Mouse (Mus musculus) intestine, postnatal 0 days (tissue): ENCODE measurements around the gene Phactr4. TPM values are rescaled to one million over a fixed set of nuclear protein-coding genes. Genes with fewer than 3 reads are reported as not detected.
A peak's percentile ranks its signal among the peaks of the same experiment; 100 is the strongest.

Experiments used
- ATAC-seq: fragments of 200-750 bp; cut with Nextera tagmentation; 2 replicates; pipeline ENCODE4 v1.8.0; 2017; ENCODE audit warnings: mild to moderate bottlenecking, moderate TSS enrichment, moderate library complexity
- H3K27ac ChIP-seq: fragments of 300-500 bp; sonication (generic); 2 replicates; pipeline ENCODE4 v1.5.1; 2014; ENCODE audit warnings: mild to moderate bottlenecking, low read depth, low read length, moderate library complexity
- H3K27me3 ChIP-seq: fragments of 300-500 bp; sonication (generic); replicated peaks from 2 replicates; pipeline ENCODE4 v1.6.1; 2014; ENCODE audit warnings: low read length, mixed read lengths; ENCODE audit not compliant: control insufficient read depth, insufficient read depth
- H3K36me3 ChIP-seq: fragments of 300-500 bp; sonication (generic); 2 replicates; pipeline ENCODE4 v1.6.1; 2014; ENCODE audit warnings: mild to moderate bottlenecking, moderate library complexity; ENCODE audit not compliant: control insufficient read depth, insufficient read depth
- H3K4me1 ChIP-seq: fragments of 300-500 bp; sonication (generic); replicated peaks from 2 replicates; pipeline ENCODE4 v1.6.1; 2014; ENCODE audit warnings: antibody characterized with exemption, low read length, mixed read lengths; ENCODE audit not compliant: control insufficient read depth, insufficient read depth
- H3K4me2 ChIP-seq: fragments of 300-500 bp; sonication (generic); replicated peaks from 2 replicates; pipeline ENCODE4 v1.6.1; 2014; ENCODE audit warnings: low read depth, mild to moderate bottlenecking, moderate library complexity
- H3K4me3 ChIP-seq: fragments of 300-500 bp; sonication (generic); 2 replicates; pipeline ENCODE4 v1.5.1; 2014; ENCODE audit warnings: low read depth, low read length
- H3K9ac ChIP-seq: fragments of 300-500 bp; sonication (generic); 2 replicates; pipeline ENCODE4 v1.6.1; 2014; ENCODE audit warnings: mild to moderate bottlenecking, low read depth, low read length
- H3K9me3 ChIP-seq: fragments of 300-500 bp; sonication (generic); 2 replicates; pipeline ENCODE4 v1.6.1; 2016; ENCODE audit warnings: mixed run types; ENCODE audit not compliant: control insufficient read depth
- CTCF ChIP-seq: sonication (generic); IDR thresholded peaks from 2 replicates; pipeline ENCODE4 v1.5.1; 2016; ENCODE audit warnings: low read depth, mild to moderate bottlenecking, control low read depth, antibody characterized with exemption, moderate library complexity
- WGBS: fragments of 180-500 bp; shearing (Covaris S2); extraction: QIAGEN DNeasy Blood & Tissue Kit; methylation state at CpG from one replicate; pipeline ENCODE4 v1.1.7; 2014; 5-methylcytosine and 5-hydroxymethylcytosine counted together
- polyA plus RNA-seq: library from polyadenylated mRNA; unstranded; fragments of >200 nt; fragmentation: Nextera tagmentation; extraction: Ambion mirVana; gene quantifications from 2 replicates; pipeline ENCODE4 v1.2.1, GENCODE M21; 2015

Gene Phactr4
- 16.7 and 17.5 TPM in 2 replicates for polyA plus RNA-seq

DNA sequence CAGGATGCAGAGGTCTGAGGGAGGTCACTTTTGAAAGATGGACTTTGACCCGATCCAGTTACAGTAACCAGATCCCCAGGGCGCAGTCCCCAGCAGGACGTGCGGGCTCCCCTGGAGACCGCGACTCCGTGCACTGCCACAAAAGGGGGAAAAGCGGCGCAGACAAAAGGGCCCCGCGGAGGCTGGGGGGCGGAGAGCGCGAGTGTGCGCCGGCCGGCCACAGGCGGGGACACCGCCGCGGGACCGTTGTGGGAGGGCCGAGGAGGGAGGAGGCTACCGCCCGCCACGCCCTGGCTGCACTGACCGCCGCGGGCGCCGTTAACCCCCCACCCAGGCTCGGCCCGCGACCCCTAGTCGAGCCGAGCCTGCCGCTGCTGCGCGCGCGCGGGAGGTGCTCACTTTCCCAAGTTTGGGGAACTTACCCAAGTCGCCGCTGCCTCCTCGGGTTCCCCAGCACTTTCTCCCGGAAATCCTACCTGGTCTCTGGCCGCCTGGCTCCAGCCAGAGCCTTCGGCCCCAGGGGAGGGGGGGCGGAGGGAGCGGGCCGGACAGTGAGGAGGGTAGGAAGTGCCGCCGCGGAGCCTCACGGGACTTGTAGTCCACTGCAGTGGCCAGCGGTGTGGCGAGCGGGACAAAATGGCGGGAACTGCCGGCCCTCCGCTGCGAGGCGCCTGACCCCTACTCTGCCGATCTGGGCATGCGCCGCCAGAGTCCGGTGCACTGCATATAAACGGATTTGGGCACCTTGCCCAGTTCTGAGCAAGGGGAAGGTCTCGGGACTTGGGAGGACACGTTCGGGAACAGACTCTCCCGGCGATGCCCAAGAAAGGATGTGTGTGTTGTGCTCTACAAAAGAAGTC, at the start of gene Phactr4:
Phactr4 (minus strand) TSS at position 567 of the 860 bp plus-strand sequence.
- Histone ChIP-seq H3K4me2 (peak within 1 kb of the TSS; percentile 75), H3K9ac (peak within 1 kb of the TSS; percentile 97), H3K27me3 (no peaks in the 10 kb centered on the region), H3K36me3 (no peaks in the 10 kb centered on the region), H3K27ac (peak within 1 kb of the TSS; percentile 100), H3K4me3 (peak within 1 kb of the TSS; percentile 93), H3K4me1 (0 out of 2 replicates have a peak, but pooled peaks cover 3% of the 10 kb centered on the region), H3K9me3 (no peaks in the 10 kb centered on the region)
- no peak for TF ChIP-seq CTCF
- ATAC-seq = peak; percentile 93
- under 1% methylated on average over 70 of the region's 73 CpGs for WGBS

DNA sequence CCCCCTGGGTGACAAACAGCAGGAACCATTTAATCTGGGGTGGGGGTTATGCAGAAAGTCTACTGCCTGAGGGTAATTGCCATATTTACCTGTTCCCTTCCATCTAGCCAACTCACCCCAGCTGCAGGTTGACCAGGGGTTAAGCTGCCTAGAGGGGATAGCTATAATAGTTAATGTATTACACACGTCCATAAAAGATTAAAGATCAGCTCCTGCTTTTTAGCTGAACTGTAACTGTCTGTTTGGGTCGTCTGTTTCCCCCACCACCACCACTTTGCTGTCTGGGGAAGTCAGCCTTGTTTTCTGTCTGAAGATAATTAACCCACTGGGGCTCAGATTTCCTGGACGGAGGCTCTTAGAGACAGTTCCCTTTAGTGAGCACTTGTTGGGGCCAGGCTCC, 47.6 kb upstream of the Phactr4 start:
- Histone ChIP-seq H3K27me3 (no peaks in the 10 kb centered on the region), H3K27ac (peak overlapping the region; percentile 2; the same call in 1 of the 2 replicates), H3K4me3 (no peak overlapping the region), H3K9me3 (no peaks in the 10 kb centered on the region), H3K36me3 (no peaks in the 10 kb centered on the region), H3K4me1 (no peaks in the 10 kb centered on the region; the same call in 1 of the 2 replicates), H3K9ac (no peak overlapping the region), H3K4me2 (peak overlapping the region; percentile 10)
- 8% methylated on average over 3 of the region's 3 CpGs for WGBS
- peak; percentile 41 for ATAC-seq
- TF ChIP-seq CTCF = no peak

DNA sequence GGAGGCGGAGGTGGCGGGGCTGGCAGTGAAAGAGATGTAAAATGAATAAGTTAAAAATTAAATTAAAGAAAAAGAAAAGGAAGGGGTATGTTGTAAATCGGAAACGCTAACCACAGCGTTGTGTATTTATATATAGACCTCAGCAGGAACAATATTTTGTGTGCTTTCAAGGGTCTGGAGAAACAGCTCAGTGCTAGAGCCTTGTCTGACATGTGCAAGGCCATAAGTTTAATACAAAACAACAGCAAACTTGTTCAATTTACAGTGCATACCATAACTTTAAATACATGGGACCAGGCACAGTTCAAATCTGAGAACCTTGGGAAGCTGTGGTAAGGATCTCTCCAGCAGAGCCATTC, 41.9 kb upstream of the Phactr4 start:
- Histone ChIP-seq H3K27me3 (no peaks in the 10 kb centered on the region), H3K9ac (no peak overlapping the region), H3K27ac (no peak overlapping the region), H3K4me1 (no peaks in the 10 kb centered on the region), H3K36me3 (peaks cover 14% of the 10 kb centered on the region; the same call in 1 of the 2 replicates), H3K9me3 (no peaks in the 10 kb centered on the region), H3K4me2 (peak overlapping the region; percentile 79), H3K4me3 (peak overlapping the region; percentile 65)
- 0 out of 2 replicates have a peak, but pooled peaks have one; percentile 4 for ATAC-seq
- WGBS = 0% methylated on average over 5 of the region's 5 CpGs
- TF ChIP-seq CTCF = no peak

DNA sequence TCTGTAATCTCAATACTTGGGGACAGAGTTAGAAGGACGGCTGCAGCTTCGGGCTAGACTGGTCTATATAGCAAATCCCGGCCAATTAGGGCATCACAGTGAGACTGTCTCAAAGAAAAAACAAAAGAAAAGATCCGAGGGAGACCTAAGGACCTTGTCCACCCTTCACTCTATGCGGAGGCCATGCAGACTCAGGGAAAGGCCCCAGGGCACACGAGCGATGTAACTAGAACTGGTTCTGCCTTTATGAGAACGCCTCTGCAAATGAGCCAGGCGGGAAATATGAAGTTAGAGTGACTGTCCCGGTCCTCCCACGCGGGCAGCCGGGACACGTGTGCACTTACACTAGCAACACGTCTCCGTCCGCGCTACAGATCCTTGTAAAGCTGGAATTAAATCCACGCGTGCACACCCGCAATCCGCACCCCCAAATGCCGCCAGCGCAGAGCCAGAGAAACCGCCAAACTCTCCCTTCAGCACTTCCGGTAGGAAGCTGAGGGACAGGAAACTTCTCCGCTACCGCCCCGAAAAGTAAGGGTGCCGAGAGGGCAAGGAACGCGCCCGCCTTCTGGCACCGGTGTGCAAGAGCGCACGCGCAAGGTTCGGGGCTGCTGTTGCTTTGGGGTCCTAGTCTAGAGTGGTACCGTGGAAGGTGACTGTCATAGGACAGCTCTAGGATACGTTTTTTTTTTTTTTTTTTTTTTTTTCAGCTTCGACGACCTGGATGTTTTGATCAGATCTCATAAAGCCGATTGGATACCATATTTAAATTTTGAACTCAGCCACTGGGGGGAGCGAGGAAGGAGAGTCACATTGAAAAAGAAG, 41.4 kb upstream of the Phactr4 start, which contains the start of gene Med18:
Med18 (minus strand) TSS at position 492 of the 825 bp plus-strand sequence.
- WGBS = under 1% methylated on average over 44 of the region's 44 CpGs
- TF ChIP-seq CTCF = peak; percentile 70
- H3K27ac ChIP-seq = peak within 1 kb of the TSS; percentile 31; the same call in 1 of the 2 replicates
- no peaks in the 10 kb centered on the region for H3K27me3 ChIP-seq
- peak within 1 kb of the TSS; percentile 79 for H3K4me2 ChIP-seq
- ATAC-seq = peak; percentile 66
- peak within 1 kb of the TSS; percentile 74 for H3K9ac ChIP-seq
- no peaks in the 10 kb centered on the region for H3K9me3 ChIP-seq
- H3K4me1 ChIP-seq = no peaks in the 10 kb centered on the region
- H3K36me3 ChIP-seq = peaks cover 14% of the 10 kb centered on the region; the same call in 1 of the 2 replicates
- peak within 1 kb of the TSS; percentile 65 for H3K4me3 ChIP-seq

DNA sequence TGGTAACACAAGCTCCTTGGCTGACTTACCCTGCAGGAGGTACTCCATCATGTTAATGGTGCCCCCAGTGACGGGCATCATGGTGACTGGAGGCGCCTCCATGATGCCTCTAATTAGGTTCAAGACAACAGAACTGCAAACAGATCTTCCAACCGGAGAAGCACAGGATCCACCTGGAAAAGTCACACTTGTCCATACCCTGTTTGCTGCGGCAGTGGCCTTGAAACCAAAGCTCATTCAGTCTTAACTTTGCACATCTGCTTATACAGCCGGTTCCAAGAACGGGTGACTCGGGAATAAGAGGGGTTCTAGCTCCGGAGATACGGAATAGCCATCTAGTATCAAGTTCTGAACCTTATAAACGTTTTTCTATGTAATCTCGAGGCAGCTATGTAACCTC, 40.5 kb upstream of the Phactr4 start:
- WGBS = 6% methylated on average over 11 of the region's 11 CpGs
- no peak for ATAC-seq
- no peaks in the 10 kb centered on the region for H3K9me3 ChIP-seq
- H3K4me3 ChIP-seq = peak overlapping the region; percentile 65
- peak overlapping the region; percentile 74 for H3K9ac ChIP-seq
- no peaks in the 10 kb centered on the region for H3K27me3 ChIP-seq
- H3K36me3 ChIP-seq = peaks cover 20% of the 10 kb centered on the region
- peak overlapping the region; percentile 79 for H3K4me2 ChIP-seq
- TF ChIP-seq CTCF = no peak
- H3K4me1 ChIP-seq = no peaks in the 10 kb centered on the region
- no peak overlapping the region for H3K27ac ChIP-seq

DNA sequence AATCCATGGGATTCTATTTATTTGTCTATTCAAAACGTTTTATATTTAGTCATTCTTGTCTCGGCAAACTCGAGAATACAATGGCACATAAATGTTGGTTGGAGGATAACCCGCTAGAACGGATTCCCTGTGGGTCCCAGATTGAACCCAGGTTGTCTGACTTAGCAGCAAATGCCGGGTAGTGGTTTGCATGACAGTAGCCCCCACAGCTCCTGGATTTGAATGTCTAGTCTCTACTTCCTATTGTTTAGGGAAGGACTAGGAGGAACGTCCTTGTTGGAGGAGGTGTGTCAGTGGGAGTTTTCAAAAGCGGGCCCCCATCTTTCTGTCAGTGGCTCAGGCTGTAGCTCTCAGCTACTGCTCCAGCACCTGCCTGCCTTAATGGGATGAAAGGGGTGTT, 37.9 kb upstream of the Phactr4 start:
- 84% methylated on average over 8 of the region's 8 CpGs for WGBS
- Histone ChIP-seq H3K27ac (no peak overlapping the region), H3K9ac (no peak overlapping the region), H3K27me3 (no peaks in the 10 kb centered on the region), H3K9me3 (no peaks in the 10 kb centered on the region), H3K4me2 (no peak overlapping the region), H3K4me3 (no peak overlapping the region), H3K36me3 (peaks cover 25% of the 10 kb centered on the region), H3K4me1 (no peaks in the 10 kb centered on the region)
- ATAC-seq = no peak
- no peak for TF ChIP-seq CTCF
